Mouse (Mus musculus) cerebellum, adult 9-11 months (tissue): ENCODE results near the gene Kcnma1.

Source experiments
- DNase-seq: peaks from one replicate; pipeline ENCODE4 v3.0.0; 2022

Kcnma1 gene

GRCm38 (mm10) chr14:23400777-23401469 is 613.4 kb downstream of the Kcnma1 start:
- DNase-seq, result peak; percentile 11

- no peak for DNase-seq
These were observed 616.6 kb downstream of the Kcnma1 start for GRCm38 (mm10) chr14:23397642-23398041.

GRCm38 (mm10) chr14:23391566-23391965 is 622.7 kb downstream of the Kcnma1 start:
- no peak for DNase-seq

GRCm38 (mm10) chr14:23390768-23391167 is 623.5 kb downstream of the Kcnma1 start:
- no peak for DNase-seq

GRCm38 (mm10) chr14:23390161-23390560 is 624.1 kb downstream of the Kcnma1 start:
- no peak for DNase-seq

- no peak for DNase-seq
These were observed 627.5 kb downstream of the Kcnma1 start for GRCm38 (mm10) chr14:23386786-23387185.

- DNase-seq, result no peak
These were observed 628.3 kb downstream of the Kcnma1 start for GRCm38 (mm10) chr14:23385776-23386608.

GRCm38 (mm10) chr14:23378351-23379087 is 635.8 kb downstream of the Kcnma1 start:
- DNase-seq, result no peak

- DNase-seq, result no peak
These were observed 642.3 kb downstream of the Kcnma1 start for GRCm38 (mm10) chr14:23372021-23372420.

GRCm38 (mm10) chr14:23360491-23360995 is 653.7 kb downstream of the Kcnma1 start:
- no peak for DNase-seq

- DNase-seq, result no peak
These were observed 655.5 kb downstream of the Kcnma1 start for GRCm38 (mm10) chr14:23358776-23359175.

- DNase-seq, result no peak
These were observed 656.6 kb downstream of the Kcnma1 start for GRCm38 (mm10) chr14:23357529-23358278.

- peak; percentile 10 for DNase-seq
These were observed 687.5 kb downstream of the Kcnma1 start for GRCm38 (mm10) chr14:23326786-23327185.

GRCm38 (mm10) chr14:23305288-23305687 is 709.0 kb downstream of the Kcnma1 start:
- no peak for DNase-seq

- no peak for DNase-seq
These were observed 713.8 kb downstream of the Kcnma1 start for GRCm38 (mm10) chr14:23300443-23300842.

- DNase-seq, result no peak
These were observed 723.7 kb downstream of the Kcnma1 start for GRCm38 (mm10) chr14:23290634-23291033.

- DNase-seq, result no peak
These were observed 747.6 kb downstream of the Kcnma1 start for GRCm38 (mm10) chr14:23266554-23267309.

GRCm38 (mm10) chr14:23253154-23253553 is 761.1 kb downstream of the Kcnma1 start:
- DNase-seq, result no peak

GRCm38 (mm10) chr14:23244446-23244845 is 769.8 kb downstream of the Kcnma1 start:
- no peak for DNase-seq

GRCm38 (mm10) chr14:23243857-23244256 is 770.4 kb downstream of the Kcnma1 start:
- DNase-seq, result no peak
